Mouse (Mus musculus) urinary bladder, postnatal 14 days (tissue): ENCODE measurements around the gene Ccdc60.
"Not testable (repeated sequence)": the region's sequence is repeated elsewhere in the genome, so short reads cannot be mapped to it uniquely, and the experiment has no call there.

Source experiments
- DNase-seq: peaks from one replicate; pipeline ENCODE4 v3.0.0; 2021; ENCODE audit warnings: low spot score

Ccdc60 gene

DNA sequence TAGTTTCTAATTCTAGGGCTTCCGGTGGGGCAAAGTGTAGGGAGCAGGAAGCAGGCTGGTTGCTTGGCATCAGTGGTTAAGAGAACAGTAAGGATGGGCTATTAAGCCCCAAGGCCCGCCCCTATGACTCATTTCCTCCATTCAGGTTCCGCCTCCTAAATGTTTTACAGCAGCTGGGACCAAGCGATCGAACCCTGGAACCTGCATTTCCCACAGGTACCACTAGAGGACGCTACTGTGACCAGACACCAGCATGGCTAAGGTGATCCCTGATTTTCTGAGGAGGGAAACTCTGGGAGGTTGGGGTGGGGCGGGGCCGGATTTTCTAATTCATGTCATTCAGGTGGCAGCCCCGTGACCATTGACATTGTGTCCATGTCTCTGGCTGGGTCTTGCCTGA is 96.1 kb downstream of the Ccdc60 start:
- no peak for DNase-seq

DNA sequence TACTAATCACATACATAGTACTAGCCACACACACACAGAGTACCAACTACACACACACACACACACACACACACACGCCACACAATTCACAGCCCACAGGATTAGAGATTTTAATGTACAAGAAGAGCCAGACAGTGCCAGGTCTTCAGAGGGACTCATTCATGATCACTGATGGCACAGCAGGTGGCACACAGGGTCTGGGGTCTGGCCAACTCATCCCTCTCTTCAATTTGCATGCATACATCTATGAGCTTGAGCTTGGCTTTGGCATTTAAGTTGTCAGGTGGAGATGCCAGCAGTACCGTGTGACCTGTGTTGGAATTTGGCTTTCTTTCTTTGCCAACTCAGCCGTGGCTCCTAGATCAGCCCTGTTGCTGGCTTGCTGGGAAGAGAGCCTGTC is 97.2 kb downstream of the Ccdc60 start:
- no peak for DNase-seq

DNA sequence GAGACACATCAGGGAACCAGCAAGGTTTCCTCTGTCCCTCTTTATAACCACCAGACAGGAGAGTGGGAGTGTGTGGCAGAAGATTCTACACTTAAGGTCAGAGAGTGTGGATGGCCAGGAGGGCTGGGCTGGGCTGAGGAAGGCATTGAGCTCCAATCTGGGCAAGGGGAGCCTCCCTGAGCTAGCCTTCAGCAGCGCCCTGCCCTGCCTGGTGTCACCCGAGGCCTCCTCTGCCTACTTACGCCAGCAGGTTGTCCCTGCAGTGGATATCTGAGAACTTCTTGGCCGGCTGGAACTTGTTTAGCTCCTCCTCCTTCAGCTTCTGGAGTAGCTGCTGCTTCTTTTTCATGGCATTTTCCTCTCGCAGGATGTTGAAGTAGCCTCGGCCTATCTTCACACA is 99.0 kb downstream of the Ccdc60 start:
- no peak for DNase-seq

DNA sequence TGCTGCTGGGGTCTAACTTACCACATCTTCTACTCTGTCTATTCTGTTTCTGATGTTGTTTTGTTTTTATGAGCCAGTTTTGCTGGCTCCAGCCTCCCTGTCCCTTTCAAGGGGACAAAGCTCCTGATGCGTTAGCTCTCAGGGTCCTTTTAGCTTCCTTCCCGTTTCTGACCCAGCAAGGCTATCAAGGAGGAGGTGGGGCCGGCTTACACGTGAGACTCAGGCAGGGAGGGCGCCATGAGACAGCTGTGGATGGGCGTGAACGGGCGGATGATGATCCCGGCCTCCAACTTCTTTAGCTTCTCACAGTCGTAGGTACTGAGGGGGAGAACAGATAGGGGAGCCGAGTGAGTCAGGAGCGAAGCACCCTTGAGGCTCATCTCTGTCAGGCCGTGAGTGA is 108.2 kb downstream of the Ccdc60 start:
- DNase-seq, result no peak

DNA sequence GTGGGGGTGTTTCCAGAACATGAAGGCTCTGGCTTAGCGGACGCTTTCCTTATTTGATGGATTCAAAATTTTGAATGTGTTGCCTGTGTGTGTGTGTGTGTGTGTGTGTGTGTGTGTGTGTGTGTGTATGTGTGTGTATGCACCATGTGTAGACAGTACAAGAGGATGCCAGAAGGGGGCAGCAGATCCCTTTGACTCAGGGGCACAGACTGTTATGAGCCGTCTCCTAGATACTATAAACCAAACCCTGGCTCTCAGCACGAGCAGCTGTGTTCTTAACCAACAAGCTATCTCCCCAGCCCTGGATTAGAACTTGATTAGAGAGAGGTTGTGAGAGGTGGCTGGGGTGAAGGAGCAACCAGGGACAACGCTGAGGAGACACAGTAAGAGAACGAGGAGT is 117.1 kb downstream of the Ccdc60 start:
- DNase-seq, result no peak

DNA sequence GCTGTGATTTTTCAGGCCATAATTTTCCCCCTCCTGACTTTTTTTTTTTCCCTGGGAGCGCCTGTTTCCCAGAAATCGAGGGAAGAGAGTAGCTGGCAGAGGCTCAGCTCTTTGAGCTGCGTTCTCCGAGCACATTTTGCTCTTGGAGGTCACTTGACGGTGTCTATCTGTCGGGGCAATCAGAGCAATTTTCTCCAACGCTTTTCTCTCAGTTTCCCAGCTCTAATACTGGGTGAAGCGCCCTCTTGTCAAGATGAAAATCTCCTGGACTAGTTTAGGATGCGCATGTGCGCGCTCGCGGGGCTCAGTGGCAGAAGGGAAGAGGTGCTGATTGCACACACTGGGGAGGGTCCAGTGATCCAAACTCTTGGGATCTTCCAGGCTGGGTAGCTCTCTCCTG is 121.8 kb downstream of the Ccdc60 start:
- DNase-seq, result no peak

DNA sequence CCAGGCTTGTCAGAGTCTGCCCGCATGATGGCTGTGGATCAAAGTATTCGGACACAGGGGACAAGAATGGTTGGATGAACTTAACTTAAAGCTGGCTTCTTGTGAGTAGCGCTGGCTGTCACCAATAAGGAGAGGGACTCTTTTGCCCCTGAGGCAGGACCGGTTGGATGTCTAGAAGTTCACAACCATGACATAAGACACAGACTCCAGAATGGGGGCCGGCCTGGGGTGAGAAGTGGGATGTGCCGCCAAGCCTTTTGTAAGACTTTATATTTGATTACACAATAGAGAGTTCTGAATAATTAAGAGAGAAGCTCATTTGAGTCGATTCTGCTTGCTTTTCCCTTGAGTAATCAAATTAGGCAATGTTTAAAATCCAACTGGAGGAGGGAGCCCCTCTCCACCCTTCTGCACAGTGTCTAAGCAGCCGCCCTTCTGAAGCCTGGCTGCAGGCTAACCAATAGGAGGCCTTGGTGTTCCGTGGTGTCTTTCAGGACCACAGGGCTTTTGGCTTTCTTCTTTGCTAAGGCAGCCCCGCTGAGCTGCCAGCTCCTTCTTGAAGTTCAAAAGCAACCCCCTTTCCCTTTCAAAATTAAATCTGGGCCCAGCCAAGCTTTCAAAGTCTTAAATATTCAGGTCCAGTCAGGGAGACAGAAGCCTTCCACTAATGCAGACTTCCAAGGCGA is 123.4 kb downstream of the Ccdc60 start:
- no peak for DNase-seq

DNA sequence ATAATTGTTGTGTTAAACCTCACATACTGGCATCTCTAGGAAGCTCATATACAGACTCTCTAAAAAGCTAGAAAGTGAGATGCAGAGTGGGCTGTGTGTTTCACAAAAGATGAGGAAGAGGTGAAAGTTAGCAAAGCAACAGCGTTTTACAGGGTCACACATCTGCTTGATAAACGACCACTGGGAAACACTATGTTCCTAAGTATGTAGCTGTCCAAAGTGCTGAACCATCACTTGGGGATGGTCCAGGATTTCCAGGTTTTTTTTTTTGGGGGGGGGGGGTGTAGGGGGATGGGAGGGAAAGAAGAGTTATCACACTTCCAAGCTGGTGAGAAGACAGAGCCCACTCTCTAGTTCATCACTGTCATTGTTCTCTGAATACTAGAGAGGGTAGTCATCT is 134.0 kb downstream of the Ccdc60 start:
- no peak for DNase-seq

DNA sequence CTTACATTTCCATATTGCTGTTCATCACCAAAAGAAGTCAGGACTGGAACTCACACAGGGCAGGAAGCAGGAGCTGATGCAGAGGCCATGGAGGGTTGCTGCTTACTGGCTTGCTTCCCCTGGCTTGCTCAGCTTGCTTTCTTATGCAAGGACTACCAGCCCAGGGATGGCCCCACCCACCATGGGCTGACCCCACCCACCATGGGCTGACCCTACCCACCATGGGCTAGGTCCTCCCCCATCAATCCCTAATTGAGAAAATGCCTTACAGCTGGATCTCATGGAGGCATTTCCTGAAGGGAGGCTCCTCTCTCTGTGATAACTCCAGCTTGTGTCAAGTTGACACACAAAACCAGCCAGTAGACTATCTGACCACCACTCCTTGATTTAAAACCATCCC is 142.3 kb downstream of the Ccdc60 start:
- DNase-seq, result not testable (repeated sequence)

DNA sequence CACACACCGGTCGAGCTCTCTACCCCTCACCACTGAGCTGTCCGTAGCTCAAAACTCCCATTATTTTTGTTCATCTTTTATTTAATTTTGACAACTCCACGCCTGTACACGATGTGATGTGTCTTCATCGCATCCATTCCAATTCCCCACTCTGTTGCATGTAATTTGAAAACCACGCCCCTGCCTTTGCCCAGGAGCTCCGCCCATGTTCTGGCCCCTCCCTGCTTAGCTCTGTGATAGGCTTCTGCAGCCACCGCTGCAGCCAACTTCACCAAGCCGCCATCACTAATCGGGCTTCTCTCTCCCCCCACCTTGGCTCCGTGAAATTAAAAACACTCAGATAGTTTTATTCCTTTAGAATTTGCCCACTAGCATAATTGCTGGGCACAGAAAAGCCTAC is 144.1 kb downstream of the Ccdc60 start:
- DNase-seq, result no peak

DNA sequence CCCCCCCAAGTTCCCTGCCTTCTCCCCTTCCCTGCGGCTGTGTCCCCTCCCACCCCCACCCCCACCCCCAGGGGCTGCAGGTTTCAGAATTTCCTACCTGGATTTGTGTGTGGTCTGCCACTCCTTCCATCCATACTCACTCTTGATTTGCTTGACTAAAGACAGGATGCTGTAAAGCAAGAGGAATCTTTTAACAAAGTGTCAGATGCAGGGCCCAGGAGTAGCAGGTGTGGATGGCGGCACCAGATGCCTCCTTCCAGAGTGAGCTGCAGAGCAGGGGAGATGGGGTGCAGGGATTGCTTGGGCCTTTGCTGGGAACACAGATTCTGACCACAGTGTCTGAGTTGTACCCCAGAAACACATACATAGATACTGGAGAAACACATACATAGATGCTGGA is 148.1 kb downstream of the Ccdc60 start:
- no peak for DNase-seq

DNA sequence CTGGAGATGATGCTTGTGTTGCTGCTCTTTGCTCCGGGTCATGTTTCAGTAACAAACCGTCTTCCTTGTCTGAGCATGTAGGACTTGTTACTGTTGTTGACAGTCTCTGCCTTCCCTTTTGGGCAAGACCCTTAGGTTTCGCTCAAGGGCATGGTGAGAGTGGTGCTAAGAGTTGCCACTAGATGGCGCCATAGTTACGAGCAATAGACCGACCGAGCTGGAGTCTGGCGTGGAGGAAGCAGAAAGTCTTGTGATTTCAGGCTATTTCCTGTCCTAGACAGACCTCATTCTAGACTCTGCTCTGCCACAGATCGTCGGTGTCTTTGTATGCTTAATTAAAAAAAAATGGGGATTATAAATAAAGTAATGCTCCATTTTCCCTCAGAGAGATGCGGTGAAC is 165.4 kb downstream of the Ccdc60 start:
- peak; percentile 71 for DNase-seq

DNA sequence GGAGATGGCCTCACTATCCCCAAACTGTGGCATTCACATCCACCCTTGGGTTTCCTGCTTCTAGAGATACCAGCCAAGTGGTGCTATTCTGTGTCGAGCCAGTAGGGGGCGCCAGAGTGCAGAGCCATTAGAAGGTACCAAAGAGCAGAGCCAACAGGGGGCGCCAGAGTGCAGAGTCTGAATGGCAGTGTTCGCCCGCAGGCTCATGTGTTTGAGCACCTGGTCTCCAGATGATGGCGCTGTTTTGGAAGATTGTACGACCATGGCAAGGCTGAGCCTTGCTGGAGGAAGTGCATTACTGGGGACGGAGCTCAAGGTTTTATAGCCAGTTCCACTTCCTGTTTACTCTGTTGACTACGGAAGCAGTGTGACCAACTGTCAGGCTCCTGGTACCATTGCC is 172.2 kb downstream of the Ccdc60 start:
- peak; percentile 23 for DNase-seq

DNA sequence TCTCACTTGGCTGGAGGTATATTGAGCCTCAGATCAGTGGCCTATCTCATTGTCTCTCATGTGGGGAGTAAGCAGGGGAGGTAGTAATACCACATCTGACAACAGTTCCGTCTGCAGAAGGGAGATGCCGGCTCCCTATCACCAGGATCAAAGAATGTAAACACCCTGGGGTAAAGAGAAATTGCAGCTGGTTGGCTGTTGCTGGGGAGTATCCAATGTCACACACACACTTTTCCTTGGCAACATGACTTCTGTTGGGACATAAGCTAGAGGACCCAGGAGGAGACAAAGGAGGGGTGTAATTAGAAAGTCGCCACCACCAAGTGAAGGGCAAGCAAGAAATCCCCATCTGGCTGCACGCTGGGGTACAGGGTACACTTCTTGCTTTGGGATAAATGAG is 172.7 kb downstream of the Ccdc60 start:
- DNase-seq, result no peak

DNA sequence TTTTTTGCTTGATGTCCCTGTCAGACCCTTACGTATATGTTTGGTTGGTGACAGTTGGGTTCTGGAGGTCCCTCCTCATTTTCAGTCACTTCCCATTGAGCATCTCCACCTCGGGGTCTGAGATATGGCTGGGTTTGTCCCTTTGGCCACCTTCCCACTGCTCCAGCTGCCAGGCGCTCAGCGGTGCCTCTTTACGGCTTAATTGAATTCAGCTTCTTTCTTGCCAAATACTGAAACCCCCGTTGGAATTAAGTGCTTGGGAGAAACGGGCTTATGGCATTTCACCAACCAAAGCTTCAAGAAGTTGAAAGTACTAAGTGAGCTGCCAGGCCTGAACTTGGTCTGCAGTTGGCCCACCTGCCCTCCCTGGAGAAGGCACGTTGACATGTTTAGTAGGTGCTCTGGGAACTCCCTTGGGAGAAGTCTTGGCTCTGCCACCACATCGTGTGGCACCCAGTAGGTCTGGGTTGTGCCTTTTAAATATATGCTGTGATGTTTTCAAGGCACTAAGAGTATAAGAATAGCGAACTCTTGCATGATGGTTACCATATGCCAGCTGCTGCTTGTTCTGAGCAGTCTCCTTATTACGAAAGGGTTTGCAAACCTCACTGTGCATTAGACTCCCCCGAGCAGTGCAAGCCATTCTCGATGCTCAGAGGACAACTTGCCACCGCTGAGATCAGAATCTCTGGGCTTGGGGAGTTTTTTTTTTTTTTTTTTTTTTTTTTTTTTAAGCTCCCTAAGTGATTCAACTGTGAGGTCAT is 173.5 kb downstream of the Ccdc60 start:
- DNase-seq, result no peak

DNA sequence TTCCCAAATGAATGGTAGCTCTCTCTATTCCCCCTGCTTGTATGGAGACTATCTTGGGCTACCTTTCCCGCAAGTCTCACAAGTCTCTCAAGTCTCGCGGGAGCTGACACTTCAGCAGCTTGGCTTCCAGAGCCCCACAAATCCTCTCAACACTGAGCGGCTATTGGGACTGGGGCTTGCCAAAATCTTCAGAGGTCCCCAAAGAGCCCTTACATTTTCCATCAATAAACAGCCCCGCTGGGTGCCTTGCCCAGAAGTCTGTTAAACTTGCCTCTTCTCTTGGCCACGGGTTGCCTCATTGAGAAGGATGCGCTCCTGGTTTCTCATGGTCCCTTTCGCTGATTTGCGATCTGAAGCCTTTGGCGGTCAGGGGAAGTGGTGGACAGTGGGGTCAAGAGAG is 180.1 kb downstream of the Ccdc60 start:
- no peak for DNase-seq

DNA sequence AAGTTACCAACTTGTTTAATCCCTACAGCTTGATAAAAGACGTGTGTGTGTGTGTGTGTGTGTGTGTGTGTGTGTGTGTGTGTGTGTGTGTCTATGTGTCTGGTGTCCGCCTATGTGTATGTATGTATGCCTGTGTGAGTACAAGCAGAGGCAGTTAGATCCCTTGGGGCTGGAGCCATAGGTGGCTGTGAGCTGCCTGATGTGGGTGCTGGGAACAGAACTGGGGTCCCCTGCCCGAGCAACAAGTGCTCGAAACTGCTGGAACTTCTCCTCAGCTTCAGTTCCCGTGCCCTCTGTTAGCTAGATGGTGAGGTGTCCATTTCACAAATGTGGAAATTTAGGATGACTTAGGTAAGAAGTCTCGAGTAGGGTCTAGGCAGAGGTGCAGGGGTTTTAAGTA is 204.6 kb downstream of the Ccdc60 start:
- DNase-seq, result no peak

DNA sequence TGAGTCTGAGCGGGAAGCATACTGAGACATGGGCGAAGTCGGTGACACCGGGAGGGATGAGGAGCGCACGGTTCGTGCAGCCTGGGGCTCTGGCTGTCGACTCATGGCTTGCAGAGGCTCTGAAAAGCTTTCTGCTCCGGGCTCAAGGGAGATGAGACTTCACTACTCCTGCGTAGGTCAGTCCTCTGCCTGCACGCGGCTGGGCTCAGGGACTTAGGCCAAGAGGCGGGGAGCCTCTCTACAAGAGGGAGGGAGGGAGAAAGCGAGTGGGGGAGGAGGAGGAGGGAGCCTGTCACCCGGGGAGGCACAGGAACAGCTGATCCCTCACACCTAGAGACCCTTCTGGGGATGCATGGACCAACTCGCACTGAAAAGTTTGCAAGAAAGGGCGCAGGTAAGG is 205.7 kb downstream of the Ccdc60 start, which contains the start of gene Tmem233:
Tmem233 (minus strand) TSS at position 164 of the 400 bp plus-strand sequence.
- DNase-seq, result no peak

DNA sequence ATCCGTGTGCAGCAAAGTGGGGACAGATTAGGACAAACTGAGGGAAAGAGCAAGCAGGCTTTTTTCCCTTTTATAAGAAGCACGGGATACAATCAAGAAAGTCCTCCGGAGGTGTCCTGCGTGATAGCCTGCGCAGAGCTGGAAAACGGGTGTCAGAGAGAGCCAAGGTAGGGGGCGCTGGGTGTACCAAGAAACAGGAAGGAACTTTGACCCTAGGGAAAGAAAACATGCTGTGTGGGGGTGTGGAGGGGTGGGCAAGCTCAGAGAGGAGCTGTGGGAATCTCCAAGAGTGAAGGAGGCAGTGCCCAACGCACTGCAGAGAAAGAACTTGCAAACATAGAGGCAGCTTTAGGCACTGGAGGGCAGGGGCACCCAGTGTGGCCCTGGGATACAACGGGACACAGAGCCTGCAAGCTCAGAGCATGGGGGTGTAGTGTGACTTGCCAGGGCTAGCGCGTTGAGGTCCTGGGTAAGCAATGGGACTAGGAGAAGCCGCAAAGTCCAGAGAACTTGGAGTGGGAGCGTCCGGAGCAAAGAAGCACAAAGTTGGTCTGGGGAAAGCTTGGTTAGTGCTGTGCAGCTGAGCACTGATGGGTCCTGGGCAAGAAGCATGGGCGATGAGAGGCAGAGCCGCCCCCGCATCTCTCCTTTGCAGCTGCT is 206.4 kb downstream of the Ccdc60 start:
- DNase-seq, result no peak

DNA sequence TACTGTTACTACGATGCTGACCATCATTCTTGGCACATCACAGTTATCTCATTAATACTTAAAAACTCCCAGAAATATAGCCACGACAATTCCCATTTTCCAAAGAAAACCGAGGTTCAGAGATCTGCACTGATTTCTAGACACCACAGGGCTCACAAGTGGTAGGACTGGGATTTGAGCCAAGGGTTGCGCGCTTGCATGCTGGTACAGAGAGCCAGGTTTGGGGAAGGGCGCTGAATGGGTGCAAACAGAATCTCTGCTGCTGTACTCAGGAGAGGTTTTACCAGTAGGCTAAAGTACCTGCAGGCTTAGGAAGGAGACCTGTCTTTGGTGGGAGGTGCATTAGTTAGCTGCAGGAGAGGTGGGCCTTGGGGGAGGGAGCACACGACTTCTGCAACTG is 207.2 kb downstream of the Ccdc60 start:
- no peak for DNase-seq

DNA sequence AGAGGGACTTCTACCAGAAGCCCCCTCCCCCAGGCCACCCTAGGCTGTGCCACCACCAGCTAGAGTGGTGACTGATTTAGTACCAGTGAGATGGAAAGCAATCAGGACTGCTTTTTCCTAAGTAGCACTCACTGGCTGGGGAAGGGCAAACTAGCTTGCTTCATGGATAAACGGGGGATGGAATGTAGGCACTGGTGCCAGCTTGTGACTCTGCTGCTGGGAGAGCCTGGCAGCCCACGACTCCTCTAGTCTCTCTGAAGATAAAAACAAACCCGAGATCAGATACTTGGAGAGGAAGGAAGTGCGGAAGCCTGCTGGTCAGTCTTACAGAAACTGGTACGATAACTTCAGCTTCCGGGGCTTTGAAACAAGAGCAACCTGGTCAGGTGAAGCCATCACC is 208.0 kb downstream of the Ccdc60 start:
- DNase-seq, result no peak
